Mouse (Mus musculus) kidney, adult 8-10 months (tissue): ENCODE data around the gene Colq.
A peak's percentile ranks its signal among the peaks of the same experiment; 100 is the strongest.

ENCODE experiments used
- DNase-seq, 2 experiments: peaks; one replicate each; pipeline ENCODE4 v3.0.0; 2022

Gene Colq

DNA sequence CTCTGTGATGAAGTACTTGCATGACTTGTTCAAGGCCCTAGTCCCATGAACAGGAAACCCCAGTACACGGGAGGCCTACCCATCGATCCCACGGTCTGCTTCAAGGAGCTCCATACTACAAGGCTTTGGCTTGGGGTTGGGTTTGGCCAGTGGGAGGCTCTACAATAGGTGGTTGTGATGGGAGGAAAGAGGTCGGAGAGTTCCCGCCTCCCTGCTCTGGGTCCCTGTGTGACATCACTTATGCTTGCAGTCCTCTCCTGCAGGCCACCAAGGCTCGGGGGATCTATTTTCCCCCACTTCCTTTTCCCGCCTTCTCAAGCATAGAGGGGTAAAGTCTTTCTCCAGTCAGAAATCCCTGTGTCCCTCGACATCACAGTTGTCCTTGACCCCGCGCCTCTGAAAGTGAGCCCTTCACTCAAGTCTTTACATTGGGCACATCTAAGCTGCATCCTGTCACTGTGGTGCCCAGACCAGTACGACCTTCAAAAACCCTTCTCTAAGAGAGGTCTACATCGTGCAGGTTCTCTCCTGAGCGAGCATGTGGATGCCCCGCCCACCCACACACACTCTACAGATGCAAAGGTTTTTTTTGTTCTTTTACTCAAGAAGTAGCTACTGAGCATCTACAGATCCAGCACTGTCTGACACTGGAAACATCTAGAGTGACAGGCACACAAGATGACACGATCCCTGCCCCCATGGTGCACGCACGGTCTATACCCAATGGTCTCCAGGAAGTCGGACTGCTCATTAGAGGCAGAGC is 16.1 kb downstream of the Colq start:
- DNase-seq, result no peak

GRCm38 (mm10) chr14:31572561-31573175 is 18.5 kb downstream of the Colq start:
- DNase-seq, result no peak

DNA sequence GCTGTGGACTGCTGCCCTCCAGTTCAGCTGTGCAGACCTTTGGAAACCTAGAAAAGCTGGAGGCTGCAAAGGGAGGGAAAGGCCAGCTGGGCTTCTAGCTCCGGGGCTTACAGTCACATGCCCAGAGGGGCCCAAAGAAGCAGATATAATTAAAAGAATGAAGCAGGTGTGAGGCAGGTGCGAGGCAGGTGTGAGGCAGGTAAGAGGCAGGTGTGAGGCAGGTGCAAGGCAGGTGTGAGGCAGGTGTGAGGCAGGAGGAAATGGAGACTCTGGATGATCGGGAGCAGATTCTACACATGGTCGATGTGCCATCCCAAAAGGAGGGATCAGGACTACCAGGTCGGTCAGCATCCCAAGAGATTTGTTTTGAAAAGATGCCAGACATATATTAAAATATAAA is 19.7 kb downstream of the Colq start:
- no peak for DNase-seq

GRCm38 (mm10) chr14:31570131-31570951 is 20.8 kb downstream of the Colq start:
- DNase-seq, result no peak

GRCm38 (mm10) chr14:31569151-31569631 is 22.0 kb downstream of the Colq start:
- DNase-seq, result peak; percentile 18 to 25

- DNase-seq, result peak in 1 of 2 experiments; percentile 33
Observed at GRCm38 (mm10) chr14:31565478-31566212, 25.5 kb downstream of the Colq start.

- DNase-seq, result peak; percentile 32 to 45
Observed at GRCm38 (mm10) chr14:31564452-31565179, 26.5 kb downstream of the Colq start.

GRCm38 (mm10) chr14:31560886-31561285 is 30.3 kb downstream of the Colq start:
- DNase-seq, result no peak

DNA sequence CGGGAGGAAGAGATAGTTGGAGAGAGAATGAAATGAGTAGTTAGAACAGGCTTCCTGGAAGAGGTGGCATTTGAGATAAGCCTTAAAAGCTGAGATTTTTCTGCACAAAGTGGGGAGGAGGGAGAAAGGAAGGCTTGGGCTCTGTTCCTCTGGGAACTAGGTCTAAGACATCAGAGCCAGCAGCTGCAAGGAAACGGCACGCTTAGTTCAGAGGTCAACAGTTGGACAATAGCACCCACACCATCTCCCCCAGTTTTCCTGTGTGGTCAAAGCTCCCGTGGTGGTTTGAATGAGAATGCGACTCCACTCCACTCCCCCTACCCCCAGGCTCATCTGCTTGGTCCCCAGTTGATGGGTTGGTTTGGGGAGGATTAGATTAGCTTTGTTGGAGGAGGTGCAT is 31.9 kb downstream of the Colq start:
- DNase-seq, result no peak

GRCm38 (mm10) chr14:31557784-31558183 is 33.4 kb downstream of the Colq start:
- DNase-seq, result no peak

DNA sequence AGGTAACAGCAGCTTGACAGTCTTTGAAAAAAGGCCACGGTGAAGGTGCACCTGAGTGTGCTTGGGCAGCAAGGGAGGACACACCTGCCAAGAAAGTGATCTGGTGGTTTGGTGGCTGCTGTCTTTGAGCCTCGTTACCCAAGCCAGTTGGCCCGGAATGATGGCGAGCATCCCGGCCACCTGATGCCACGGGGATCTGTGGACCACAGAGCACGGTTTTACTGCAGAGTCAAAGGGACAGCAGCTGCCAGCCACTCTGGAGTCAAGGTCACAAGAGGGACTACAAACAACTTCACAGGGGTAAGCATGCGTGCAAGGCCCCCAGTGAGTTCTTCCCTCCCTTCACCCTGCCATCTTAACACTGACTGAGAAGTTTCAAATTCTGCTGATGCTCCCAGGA is 33.9 kb downstream of the Colq start:
- no peak for DNase-seq

- no peak for DNase-seq
Observed at GRCm38 (mm10) chr14:31556526-31557260, 34.5 kb downstream of the Colq start.

DNA sequence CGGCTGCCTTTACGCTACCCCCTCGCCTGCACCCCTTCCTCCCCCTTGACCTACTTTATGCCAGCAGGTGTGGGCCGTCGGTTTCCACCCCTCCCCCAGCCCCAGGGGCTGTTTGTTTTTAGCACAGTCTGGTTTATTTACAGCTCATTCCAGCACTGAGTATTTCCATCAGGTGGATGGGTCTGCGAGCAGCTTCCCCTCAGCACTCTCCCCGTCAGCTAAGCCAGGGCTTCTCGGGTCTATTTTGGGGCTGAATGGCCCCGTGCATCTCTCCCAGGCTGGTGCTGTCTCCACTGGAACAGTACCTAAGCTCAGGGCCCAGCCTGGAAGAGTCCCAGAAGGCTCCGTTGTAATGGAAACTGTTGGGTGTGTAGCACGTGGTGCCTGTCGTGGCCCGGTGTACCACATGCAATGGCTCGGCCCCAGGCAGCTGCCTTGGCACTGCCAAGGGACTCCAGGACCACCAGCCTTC is 35.1 kb downstream of the Colq start:
- no peak for DNase-seq

DNA sequence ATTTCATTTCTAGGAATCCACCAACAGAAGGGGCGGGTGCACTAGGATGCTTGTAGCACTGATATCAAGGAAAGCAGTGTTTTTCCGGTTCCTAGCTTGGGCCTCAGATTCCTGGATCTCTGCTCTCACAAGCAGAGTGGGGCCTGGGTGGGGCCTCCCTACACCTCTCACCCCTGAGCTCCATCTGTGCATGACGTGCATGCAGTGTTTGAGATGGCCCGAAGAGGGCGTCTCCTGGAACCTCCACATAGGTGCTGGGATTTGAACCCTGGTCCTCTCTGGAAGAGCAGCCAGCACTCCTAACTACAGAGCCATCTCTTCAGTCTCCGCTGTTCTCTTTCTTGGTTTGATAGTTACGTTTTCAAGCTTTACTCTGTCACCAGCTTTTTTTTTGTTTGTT is 36.1 kb downstream of the Colq start:
- DNase-seq, result no peak

GRCm38 (mm10) chr14:31543885-31544442 is 47.2 kb downstream of the Colq start:
- no peak for DNase-seq

- DNase-seq, result peak; percentile 16 to 20
Observed at GRCm38 (mm10) chr14:31537298-31537697, 53.8 kb downstream of the Colq start.

DNA sequence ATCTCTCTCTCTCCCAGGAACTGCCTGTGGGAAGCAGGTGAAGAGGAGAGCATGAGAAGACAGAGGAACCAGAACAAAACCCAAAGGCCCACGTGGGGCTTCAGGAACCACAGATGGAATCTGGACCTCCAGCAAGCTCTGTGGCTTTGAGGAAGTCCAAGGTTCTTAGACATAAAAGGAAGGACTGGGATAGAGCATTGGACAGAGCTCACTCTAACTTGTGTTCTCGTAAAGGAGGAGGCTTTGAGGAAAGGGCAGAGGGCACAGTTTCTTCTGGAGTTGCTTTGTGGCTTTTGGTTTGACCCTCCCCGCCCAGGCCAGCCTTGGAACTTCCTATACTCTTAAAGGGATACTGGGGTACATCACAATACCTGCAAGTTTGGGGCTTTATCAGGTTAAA is 58.5 kb downstream of the Colq start:
- DNase-seq, result peak; percentile 46 to 63

DNA sequence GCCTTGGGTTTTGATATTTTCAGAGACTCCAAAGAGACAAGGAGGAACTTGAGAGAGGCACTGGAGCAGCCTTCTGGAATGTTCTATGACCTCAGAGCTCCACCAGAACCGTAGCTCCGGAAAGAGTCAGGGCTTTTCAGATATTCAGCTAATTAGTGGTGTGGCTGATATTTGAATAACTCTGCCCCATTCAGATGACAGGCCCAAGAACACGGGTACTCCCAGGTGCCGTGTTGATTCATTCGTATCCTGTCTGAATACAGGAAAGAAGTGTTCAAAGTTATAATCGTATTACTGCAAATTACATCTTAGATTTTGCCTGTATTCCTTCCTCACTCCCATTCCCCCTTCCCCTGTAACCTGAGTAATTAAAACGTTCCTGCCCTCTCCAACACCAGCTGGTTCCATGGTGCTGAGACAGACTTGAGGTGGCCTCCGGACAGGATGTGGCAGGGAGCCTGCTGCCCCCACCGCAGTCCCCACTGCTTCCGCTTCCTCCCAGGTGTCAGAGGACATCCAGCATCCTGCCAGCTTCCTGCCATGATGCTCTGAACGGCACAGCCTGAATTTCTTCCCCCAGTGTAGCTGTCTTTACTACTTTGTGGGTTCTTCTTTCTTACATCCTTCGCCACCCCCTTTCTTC is 59.5 kb downstream of the Colq start:
- peak in 1 of 2 experiments; percentile 26 for DNase-seq

- peak; percentile 21 to 50 for DNase-seq
Observed at GRCm38 (mm10) chr14:31530847-31531246, 60.3 kb downstream of the Colq start.
